Mouse (Mus musculus): ENCODE measurements around the gene Emcn. TPM values are rescaled to one million over a fixed set of nuclear protein-coding genes. Genes with fewer than 3 reads are reported as not detected.

Gene Emcn
- 6.3 and 8.5 TPM in 2 replicates for total RNA-seq (2014; rRNA removed)
- 5.4 and 5.6 TPM in 2 replicates for polyA plus RNA-seq (2015; fragmentation: Nextera tagmentation; extraction: Ambion mirVana)

- no peaks in the 10 kb centered on the region for H3K27me3 ChIP-seq (ENCODE audit: insufficient read depth, low read length)
- no peaks in the 10 kb centered on the region for H3K4me1 ChIP-seq (ENCODE audit: insufficient read depth, low read length)
- no peak within 1 kb of the TSS for H3K9ac ChIP-seq (replicated peaks; ENCODE audit: low read length, poor library complexity, severe bottlenecking)
- H3K4me2 ChIP-seq (ENCODE audit: low read depth, low read length, poor library complexity, severe bottlenecking), result no peak within 1 kb of the TSS
- whole genome bisulfite sequencing, result 65% methylated on average over 8 of the region's 8 CpGs
- H3K4me3 ChIP-seq (ENCODE audit: low read depth, low read length), result no peak within 1 kb of the TSS
- TF ChIP-seq CTCF (IDR thresholded peaks at IDR 0.05), result no peak
- DNase-seq (ENCODE audit: low spot score), result no peak
- ATAC-seq (ENCODE audit: low FRiP score), result no peak
- no peaks in the 10 kb centered on the region for H3K9me3 ChIP-seq (ENCODE audit: low read length)
- no peaks in the 10 kb centered on the region for H3K36me3 ChIP-seq (ENCODE audit: insufficient read depth, low read length)
- H3K27ac ChIP-seq (ENCODE audit: low read depth, low read length), result no peak within 1 kb of the TSS
Observed at GRCm38 (mm10) chr3:137340938-137341337, at the start of gene Emcn. TSS of gene Emcn (plus strand) at chr3:137341067.

- H3K4me3 ChIP-seq (ENCODE audit: low read depth, low read length), result no peak overlapping the region
- no peak for TF ChIP-seq CTCF (IDR thresholded peaks at IDR 0.05)
- 52% methylated on average over 6 of the region's 6 CpGs for WGBS
- H3K4me2 ChIP-seq (ENCODE audit: low read depth, low read length, poor library complexity, severe bottlenecking), result no peak overlapping the region
- no peaks in the 10 kb centered on the region for H3K9me3 ChIP-seq (ENCODE audit: low read length)
- peak; percentile 8 for DNase-seq (ENCODE audit: low spot score)
- H3K9ac ChIP-seq (replicated peaks; ENCODE audit: low read length, poor library complexity, severe bottlenecking), result no peak overlapping the region
- no peak overlapping the region for H3K27ac ChIP-seq (ENCODE audit: low read depth, low read length)
- no peaks in the 10 kb centered on the region for H3K36me3 ChIP-seq (ENCODE audit: insufficient read depth, low read length)
- no peaks in the 10 kb centered on the region for H3K4me1 ChIP-seq (ENCODE audit: insufficient read depth, low read length)
- ATAC-seq (ENCODE audit: low FRiP score), result no peak
- no peaks in the 10 kb centered on the region for H3K27me3 ChIP-seq (ENCODE audit: insufficient read depth, low read length)
Observed at GRCm38 (mm10) chr3:137293174-137293591, 47.7 kb upstream of the Emcn start.

GRCm38 (mm10) chr3:137298230-137298629, 42.6 kb upstream of the Emcn start:
- no peak overlapping the region for H3K4me3 ChIP-seq (ENCODE audit: low read depth, low read length)
- H3K27ac ChIP-seq (ENCODE audit: low read depth, low read length), result no peak overlapping the region
- WGBS, result 73% methylated on average over 2 of the region's 2 CpGs
- no peaks in the 10 kb centered on the region for H3K4me1 ChIP-seq (ENCODE audit: insufficient read depth, low read length)
- H3K36me3 ChIP-seq (ENCODE audit: insufficient read depth, low read length), result no peaks in the 10 kb centered on the region
- H3K4me2 ChIP-seq (ENCODE audit: low read depth, low read length, poor library complexity, severe bottlenecking), result no peak overlapping the region
- DNase-seq (ENCODE audit: low spot score) (no peak), ATAC-seq (ENCODE audit: low FRiP score) (no peak)
- no peaks in the 10 kb centered on the region for H3K9me3 ChIP-seq (ENCODE audit: low read length)
- no peaks in the 10 kb centered on the region for H3K27me3 ChIP-seq (ENCODE audit: insufficient read depth, low read length)
- H3K9ac ChIP-seq (replicated peaks; ENCODE audit: low read length, poor library complexity, severe bottlenecking), result no peak overlapping the region
- no peak for TF ChIP-seq CTCF (IDR thresholded peaks at IDR 0.05)

- no peaks in the 10 kb centered on the region for H3K27me3 ChIP-seq (ENCODE audit: insufficient read depth, low read length)
- no peaks in the 10 kb centered on the region for H3K36me3 ChIP-seq (ENCODE audit: insufficient read depth, low read length)
- no peak overlapping the region for H3K4me3 ChIP-seq (ENCODE audit: low read depth, low read length)
- DNase-seq (ENCODE audit: low spot score) (no peak), ATAC-seq (ENCODE audit: low FRiP score) (no peak)
- H3K27ac ChIP-seq (ENCODE audit: low read depth, low read length), result no peak overlapping the region
- TF ChIP-seq CTCF (IDR thresholded peaks at IDR 0.05), result no peak
- H3K9me3 ChIP-seq (ENCODE audit: low read length), result no peaks in the 10 kb centered on the region
- no peak overlapping the region for H3K9ac ChIP-seq (replicated peaks; ENCODE audit: low read length, poor library complexity, severe bottlenecking)
- H3K4me1 ChIP-seq (ENCODE audit: insufficient read depth, low read length), result no peaks in the 10 kb centered on the region
- H3K4me2 ChIP-seq (ENCODE audit: low read depth, low read length, poor library complexity, severe bottlenecking), result no peak overlapping the region
- WGBS, result 82% methylated on average over 3 of the region's 3 CpGs
Observed at GRCm38 (mm10) chr3:137300210-137300609, 40.7 kb upstream of the Emcn start.

- H3K4me3 ChIP-seq (ENCODE audit: low read depth, low read length), result no peak overlapping the region
- no peak for TF ChIP-seq CTCF (IDR thresholded peaks at IDR 0.05)
- no peak overlapping the region for H3K9ac ChIP-seq (replicated peaks; ENCODE audit: low read length, poor library complexity, severe bottlenecking)
- no peaks in the 10 kb centered on the region for H3K27me3 ChIP-seq (ENCODE audit: insufficient read depth, low read length)
- no peaks in the 10 kb centered on the region for H3K9me3 ChIP-seq (ENCODE audit: low read length)
- DNase-seq (ENCODE audit: low spot score) (no peak), ATAC-seq (ENCODE audit: low FRiP score) (no peak)
- no peak overlapping the region for H3K27ac ChIP-seq (ENCODE audit: low read depth, low read length)
- no peaks in the 10 kb centered on the region for H3K4me1 ChIP-seq (ENCODE audit: insufficient read depth, low read length)
- no peaks in the 10 kb centered on the region for H3K36me3 ChIP-seq (ENCODE audit: insufficient read depth, low read length)
- H3K4me2 ChIP-seq (ENCODE audit: low read depth, low read length, poor library complexity, severe bottlenecking), result no peak overlapping the region
Observed at GRCm38 (mm10) chr3:137301195-137301594, 39.7 kb upstream of the Emcn start.

GRCm38 (mm10) chr3:137302804-137303203, 38.1 kb upstream of the Emcn start:
- Histone ChIP-seq H3K9me3 (ENCODE audit: low read length) (no peaks in the 10 kb centered on the region), H3K27ac (ENCODE audit: low read depth, low read length) (no peak overlapping the region), H3K27me3 (ENCODE audit: insufficient read depth, low read length) (no peaks in the 10 kb centered on the region), H3K9ac (replicated peaks; ENCODE audit: low read length, poor library complexity, severe bottlenecking) (no peak overlapping the region), H3K4me1 (ENCODE audit: insufficient read depth, low read length) (no peaks in the 10 kb centered on the region), H3K4me2 (ENCODE audit: low read depth, low read length, poor library complexity, severe bottlenecking) (no peak overlapping the region), H3K4me3 (ENCODE audit: low read depth, low read length) (no peak overlapping the region), H3K36me3 (ENCODE audit: insufficient read depth, low read length) (no peaks in the 10 kb centered on the region)
- no peak for TF ChIP-seq CTCF (IDR thresholded peaks at IDR 0.05)
- DNase-seq (ENCODE audit: low spot score) (no peak), ATAC-seq (ENCODE audit: low FRiP score) (no peak)
- 75% methylated on average over 4 of the region's 4 CpGs for WGBS

Measured in midbrain, postnatal 0 days (tissue).